Mouse (Mus musculus): ENCODE data around the gene Tfb1m.

- TF ChIP-seq CTCF (IDR thresholded peaks at IDR 0.05; ENCODE audit: low read depth, low read length) = no peak
- no peak for TF ChIP-seq GATA1 (IDR thresholded peaks at IDR 0.05; ENCODE audit: borderline replicate concordance, low read length)
Measured at GRCm38 (mm10) chr17:3496080-3496479, 61.5 kb downstream of the Tfb1m start.
